Mouse (Mus musculus) MEL (cell line): Measurements from ENCODE around the gene Ube2a. TPM values are rescaled to one million over a fixed set of nuclear protein-coding genes. Genes with fewer than 3 reads are reported as not detected.

ENCODE experiments used
- polyA plus RNA-seq, 2 experiments: library from polyadenylated mRNA; stranded (reverse) in 1 of 2; unstranded in 1 of 2; fragments of >175 nt in 1 of 2; fragments of >200 nt in 1 of 2; gene quantifications; 2 replicates each; pipeline versions ENCODE4 v1.2.1 to v1.2.4; 2012; ENCODE audit warnings: low replicate concordance in 2 of 2, low read depth in 1 of 2; ENCODE audit not compliant: insufficient read length in 2 of 2, insufficient read depth in 1 of 2, missing spikeins in 1 of 2
- total RNA-seq: library from RNA; depleted of rRNA; stranded (reverse); fragments of 300-350 nt; gene quantifications from 2 replicates; pipeline ENCODE4 v1.2.3, GENCODE M21; 2012; rRNA removed

Gene Ube2a
- total and polyA plus RNA-seq, 3 experiments: 39.3 to 971 (median 105) TPM

Other genes with a start within 250 kb of the Ube2a start
- 1.3 TPM in 2 replicates for gene Akap17b, start 228.5 kb upstream of the Ube2a start, total RNA-seq
- gene Akap17b, start 228.5 kb upstream of the Ube2a start, polyA plus RNA-seq: 1 to 10 TPM in 1 of 2 experiments, not detected in 1; 1.6 TPM
- 1.4 and 2.7 TPM in 2 replicates for gene Slc25a43, start 130.2 kb upstream of the Ube2a start, total RNA-seq
- gene Slc25a43, start 130.2 kb upstream of the Ube2a start, polyA plus RNA-seq: 1 to 10 TPM in 1 of 2 experiments, not detected in 1; 8.3 TPM
- gene Slc25a5, start 78.2 kb upstream of the Ube2a start, total RNA-seq: 704 and 776 TPM in 2 replicates
- gene Slc25a5, start 78.2 kb upstream of the Ube2a start, polyA plus RNA-seq: 1,000 to 10,000 TPM in 1 of 2 experiments, 100 to 1,000 TPM in 1; 263 to 1,006 TPM
- 15.1 and 16.0 TPM in 2 replicates for gene C330007P06Rik, start 211 bp downstream of the Ube2a start, total RNA-seq
- gene C330007P06Rik, start 211 bp downstream of the Ube2a start, polyA plus RNA-seq: 10 to 100 TPM in 1 of 2 experiments, not detected in 1; 17.1 TPM
- gene Nkrf, start 29.0 kb downstream of the Ube2a start, total RNA-seq: 9.2 and 9.5 TPM in 2 replicates
- gene Nkrf, start 29.0 kb downstream of the Ube2a start, polyA plus RNA-seq: 10 to 100 TPM; 14.1 to 59.3 TPM
- gene Sept6, start 117.9 kb downstream of the Ube2a start, total RNA-seq: 16.5 and 23.4 TPM in 2 replicates
- 10 to 100 TPM in 1 of 2 experiments, not detected in 1; 37.8 TPM for gene Sept6, start 117.9 kb downstream of the Ube2a start, polyA plus RNA-seq
- not detected in 2 replicates for gene Sowahd, start 174.9 kb downstream of the Ube2a start, total RNA-seq
- not detected for gene Sowahd, start 174.9 kb downstream of the Ube2a start, polyA plus RNA-seq
- gene Rpl39, start 211.5 kb downstream of the Ube2a start, total RNA-seq: 1,123 and 1,279 TPM in 2 replicates
- 1,000 to 10,000 TPM in 1 of 2 experiments, not detected in 1; 1,063 TPM for gene Rpl39, start 211.5 kb downstream of the Ube2a start, polyA plus RNA-seq
- gene Upf3b, start 236.4 kb downstream of the Ube2a start, total RNA-seq: 13.0 and 14.0 TPM in 2 replicates
- gene Upf3b, start 236.4 kb downstream of the Ube2a start, polyA plus RNA-seq: 10 to 100 TPM in 1 of 2 experiments, not detected in 1; 25.0 TPM